Mouse (Mus musculus) retina, embryonic 14.5 days (tissue): ENCODE data around the gene Rpa1.
"Not testable (repeated sequence)": the region's sequence is repeated elsewhere in the genome, so short reads cannot be mapped to it uniquely, and the experiment has no call there.

Source experiments
- DNase-seq: peaks from one replicate; pipeline ENCODE4 v3.0.0-alpha.2; 2015; ENCODE audit warnings: low spot score

Rpa1 gene

DNA sequence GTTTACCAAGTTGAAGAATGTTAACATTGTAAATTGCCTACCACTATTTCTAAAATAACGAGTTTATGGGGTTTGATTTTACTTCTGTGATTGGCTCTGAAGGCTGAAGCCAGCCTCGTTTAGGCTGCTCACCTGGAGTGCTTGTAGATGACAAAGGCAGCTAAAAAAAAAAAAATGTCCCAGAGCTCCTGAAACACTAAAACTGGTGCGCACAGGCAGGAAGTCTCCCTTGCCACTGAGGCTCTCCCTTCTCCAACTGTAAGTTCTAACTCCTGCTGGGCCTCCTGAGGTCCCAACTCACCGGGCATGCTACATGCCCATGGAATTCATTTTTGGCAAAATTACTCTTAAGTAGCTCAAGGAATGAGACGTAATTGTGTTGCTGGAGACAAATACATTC, 28.9 kb downstream of the Rpa1 start:
- DNase-seq, result no peak

DNA sequence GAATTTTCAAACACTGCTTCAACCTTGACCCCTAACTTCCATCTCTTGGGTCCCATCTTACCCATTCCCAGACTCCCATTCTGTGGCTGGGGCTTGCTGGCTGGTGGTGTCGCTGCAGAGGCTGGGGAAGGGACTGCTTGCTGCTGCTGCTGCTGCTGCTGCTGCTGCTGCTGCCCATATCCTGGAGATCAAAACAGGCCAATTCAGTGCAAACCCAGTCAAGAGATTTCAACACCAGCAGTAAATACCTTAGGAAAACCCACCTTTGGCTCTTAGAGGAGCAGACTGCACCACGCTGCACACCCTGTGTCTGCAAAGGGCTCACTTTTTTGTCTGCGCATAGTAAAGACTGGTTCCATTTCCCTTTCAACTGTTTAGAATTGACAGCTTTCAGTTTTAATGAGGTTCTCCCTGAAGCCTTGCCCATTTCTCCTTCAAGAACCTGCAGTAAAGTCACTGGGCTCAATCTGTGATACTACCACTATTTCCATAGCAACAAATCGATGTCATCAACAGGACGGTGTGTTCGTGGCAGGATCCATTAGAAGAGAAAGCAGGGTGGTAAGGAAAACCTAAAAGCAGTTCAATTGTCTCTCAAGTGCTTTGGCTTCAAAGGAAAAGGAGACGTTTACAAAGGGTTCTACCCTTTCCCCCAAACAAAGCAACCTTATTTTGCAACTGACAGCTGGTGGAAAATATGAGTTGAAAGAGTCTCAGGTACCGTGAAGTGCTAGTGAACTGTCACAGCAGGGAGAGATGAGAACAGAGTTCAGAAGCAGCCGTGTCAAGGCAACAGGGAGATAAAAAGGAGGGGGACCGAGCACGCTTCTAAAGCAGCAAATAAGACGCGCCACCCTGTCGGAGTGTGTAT, 29.5 kb downstream of the Rpa1 start:
- DNase-seq, result no peak

DNA sequence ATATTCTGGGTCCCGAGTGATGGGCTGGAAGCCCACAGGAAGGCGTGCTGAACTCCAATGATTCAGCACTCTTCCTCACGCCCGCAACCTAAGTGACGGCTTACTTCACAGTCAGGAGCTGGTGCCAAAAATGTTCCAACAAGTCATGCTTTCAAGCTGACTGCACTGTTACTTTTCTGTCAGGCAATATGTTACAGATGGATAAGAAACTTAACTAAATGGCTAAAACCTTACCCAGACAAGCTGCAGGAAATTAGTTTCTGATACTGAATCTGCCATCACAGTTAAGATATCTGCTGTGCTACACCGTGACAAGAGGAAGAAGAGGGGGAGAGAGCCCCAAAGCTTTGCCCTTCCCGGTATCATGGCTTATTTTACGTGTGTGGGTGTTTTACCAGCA, 34.3 kb downstream of the Rpa1 start:
- DNase-seq, result no peak

DNA sequence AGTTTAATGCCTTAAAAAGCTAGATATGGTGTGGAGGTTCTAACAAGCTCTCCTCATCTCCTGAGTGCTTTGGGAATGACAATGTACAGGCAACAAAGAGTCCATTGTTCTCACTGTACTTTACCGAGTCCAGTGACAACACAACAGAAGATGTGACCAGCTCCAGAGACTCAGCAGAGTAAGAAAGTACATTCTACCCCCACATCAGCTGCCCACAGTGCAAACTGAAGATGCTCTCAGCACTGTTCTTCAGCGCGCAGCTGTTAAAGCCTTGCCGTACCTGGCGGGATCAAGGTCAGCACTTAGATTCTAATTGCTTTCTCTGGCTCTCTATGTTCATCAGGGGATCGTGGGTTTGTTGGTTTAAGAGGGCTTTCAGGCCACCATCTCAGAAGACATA, 36.4 kb downstream of the Rpa1 start:
- no peak for DNase-seq

DNA sequence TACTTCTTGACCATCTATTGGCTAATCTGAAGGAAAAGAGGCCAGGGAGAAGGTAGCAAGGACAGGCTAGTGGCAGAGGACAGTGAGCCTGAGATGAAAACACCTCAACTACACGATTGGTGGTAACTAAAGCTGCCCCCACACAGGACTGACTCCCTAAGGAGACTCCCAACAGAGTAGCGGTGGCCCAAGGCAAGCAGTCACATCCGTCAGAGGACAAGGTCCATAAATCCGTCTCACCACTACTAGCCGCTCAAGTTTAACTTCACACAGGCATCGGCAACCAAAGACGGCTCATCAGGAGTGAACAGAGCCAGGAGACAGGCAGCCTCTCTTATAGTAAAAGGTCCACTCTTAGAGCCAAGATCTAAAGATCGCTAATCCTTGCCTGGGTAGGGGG, 37.3 kb downstream of the Rpa1 start:
- no peak for DNase-seq

DNA sequence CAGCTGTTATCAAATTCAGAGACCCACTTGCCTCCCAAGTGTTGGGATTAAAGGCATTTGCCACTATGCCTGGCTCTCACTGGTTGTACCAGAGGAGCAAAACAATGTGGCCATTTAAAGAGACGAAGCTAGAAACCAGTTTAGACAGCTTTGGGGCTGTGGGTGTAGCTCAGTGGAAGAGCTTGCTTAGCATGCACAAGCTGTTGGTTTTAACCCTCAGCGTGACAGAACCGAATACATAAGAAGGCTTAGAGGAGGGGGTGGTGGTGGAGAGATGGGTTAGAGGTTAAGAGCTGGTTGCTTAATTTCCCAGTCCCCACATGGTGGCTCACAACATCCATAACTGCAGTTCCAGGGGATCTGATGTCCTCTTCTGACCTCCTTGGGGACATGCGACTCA, 39.5 kb downstream of the Rpa1 start:
- DNase-seq, result no peak

DNA sequence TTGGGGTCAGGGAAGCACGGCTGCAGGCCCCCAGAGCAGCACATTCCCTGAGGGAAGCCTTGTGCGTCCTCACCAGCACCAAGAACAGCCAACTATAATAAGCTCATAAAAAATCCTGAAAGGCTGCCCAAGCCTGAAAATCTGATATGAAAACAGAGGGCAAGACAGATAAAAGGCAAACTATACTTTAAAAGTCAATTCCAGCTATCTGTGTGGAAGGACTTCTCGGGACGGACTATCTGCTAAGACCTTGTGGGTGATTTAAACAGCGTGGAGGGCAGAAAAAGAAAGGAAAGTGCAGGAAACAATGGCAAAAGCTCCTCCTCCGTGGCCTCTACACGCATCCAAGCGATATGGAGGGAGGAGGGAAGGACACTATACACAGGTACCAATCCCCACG, 43.3 kb downstream of the Rpa1 start:
- DNase-seq, result no peak

DNA sequence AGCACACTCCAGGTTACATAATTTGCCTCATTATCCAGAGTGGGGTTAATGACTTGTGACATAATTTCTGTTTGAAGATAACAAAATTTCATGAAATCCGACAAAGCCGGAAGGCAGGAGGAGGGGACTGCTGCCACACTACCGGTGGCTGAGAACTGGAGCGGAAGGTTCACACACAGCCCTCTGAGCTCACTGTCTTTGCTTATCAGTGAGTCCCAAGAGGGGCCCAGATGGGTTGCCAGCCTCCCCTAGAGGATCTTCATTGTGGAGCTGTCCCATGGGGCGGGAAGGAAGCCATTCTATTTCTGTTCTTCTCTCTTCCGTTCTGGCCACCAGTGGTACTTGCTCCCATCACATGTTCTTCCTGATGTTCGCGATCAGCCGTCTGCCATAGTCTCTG, 47.2 kb downstream of the Rpa1 start:
- DNase-seq, result no peak

DNA sequence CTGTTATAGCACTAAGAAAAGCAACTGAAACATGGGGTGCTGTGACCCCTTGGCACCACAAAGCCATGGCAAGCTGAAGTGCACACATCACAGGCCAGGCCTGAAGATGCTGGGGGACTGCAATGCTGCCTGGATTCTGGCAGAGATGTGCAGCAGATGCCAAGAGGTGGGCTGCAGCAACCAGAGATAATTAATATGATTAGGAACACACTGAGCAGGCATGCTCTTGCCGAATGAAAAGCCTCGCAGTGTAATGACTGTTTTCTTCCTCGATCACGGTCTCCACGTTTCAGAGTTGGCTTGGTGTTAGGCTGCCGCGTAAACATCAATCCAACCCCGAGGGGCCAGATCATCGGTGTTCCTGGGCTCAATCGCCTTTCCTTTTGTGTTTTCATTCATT, 48.3 kb downstream of the Rpa1 start:
- DNase-seq, result no peak

DNA sequence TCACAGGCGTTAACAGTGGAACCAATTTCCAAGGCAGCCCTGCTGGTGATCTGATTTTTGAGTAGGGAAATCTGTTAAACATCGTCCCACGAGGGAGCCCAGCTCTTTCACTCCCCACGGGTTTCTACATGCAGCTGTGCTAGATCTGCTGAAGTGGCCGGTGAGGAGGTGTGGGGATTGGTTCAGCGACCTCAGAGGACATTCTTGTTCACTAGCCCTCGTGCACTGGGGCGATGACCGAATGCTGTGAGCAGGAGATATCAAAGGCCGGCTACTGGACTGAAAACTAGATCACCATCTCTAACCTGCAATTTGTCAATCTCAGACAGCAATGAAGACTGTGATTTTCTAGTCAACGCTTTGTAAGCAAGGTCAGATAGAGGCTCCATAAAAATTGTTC, 49.6 kb downstream of the Rpa1 start:
- no peak for DNase-seq

DNA sequence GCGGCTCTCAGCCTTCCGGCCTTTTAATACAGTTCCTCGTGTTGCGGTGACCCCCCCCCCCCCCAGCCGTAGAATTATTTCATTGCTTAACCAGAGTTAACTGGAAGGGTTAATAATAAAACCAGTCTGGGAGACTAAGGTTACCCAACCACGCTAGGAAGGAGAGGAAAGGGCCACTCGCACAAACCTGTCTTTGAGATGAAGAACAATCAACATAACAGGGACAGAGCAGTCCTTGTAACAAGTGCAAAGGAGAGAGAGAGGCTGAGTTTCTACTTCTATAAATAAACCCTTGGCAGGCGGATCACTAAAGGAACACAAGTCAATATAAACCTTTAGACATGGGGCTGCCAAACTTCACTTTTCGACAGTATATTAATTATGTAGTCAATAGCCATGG, 50.5 kb downstream of the Rpa1 start:
- no peak for DNase-seq

DNA sequence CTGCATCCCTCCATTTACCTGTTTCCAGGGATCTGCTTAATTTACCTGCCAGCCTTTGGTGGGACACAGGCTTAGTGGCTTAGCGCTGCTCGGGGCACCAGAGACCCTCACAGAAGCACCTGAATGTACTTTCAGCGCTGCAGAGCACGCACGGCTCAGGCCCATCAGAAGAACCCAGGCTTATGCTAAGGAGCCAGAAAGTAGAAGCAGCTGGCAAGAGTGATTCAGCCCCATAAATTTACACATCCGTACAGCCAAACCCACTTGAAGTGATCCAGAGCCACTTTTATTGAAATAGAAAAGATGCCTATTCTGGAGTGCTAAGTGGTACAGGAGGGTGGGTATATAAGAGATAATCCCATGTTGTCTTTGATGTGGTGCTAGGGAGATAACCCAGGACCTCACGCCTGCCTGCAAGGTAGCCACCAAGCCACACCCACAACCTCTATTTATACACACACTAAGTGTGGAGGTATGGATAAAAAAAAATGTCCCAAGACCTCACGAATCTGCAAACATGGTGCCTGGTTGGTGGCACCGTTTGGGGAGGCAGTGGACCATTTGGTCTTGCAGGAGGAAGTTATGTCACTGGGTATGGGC, 51.6 kb downstream of the Rpa1 start:
- no peak for DNase-seq

DNA sequence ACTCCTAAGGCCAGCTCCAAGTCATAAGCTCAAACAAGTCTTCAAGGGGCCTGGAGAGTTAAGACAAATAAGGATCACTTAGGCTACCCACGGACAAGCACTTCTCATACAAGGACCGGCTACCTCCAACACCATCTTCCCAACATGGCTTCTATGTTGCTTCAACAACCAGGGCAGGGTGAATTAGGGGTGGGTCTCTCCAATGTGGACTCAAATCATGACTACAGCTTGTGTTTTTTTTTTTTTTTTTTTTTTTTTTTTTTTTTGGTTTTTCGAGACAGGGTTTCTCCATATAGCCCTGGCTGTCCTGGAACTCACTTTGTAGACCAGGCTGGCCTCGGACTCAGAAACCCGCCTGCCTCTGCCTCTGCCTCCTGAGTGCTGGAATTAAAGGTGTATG, 52.6 kb downstream of the Rpa1 start:
- DNase-seq, result not testable (repeated sequence)

DNA sequence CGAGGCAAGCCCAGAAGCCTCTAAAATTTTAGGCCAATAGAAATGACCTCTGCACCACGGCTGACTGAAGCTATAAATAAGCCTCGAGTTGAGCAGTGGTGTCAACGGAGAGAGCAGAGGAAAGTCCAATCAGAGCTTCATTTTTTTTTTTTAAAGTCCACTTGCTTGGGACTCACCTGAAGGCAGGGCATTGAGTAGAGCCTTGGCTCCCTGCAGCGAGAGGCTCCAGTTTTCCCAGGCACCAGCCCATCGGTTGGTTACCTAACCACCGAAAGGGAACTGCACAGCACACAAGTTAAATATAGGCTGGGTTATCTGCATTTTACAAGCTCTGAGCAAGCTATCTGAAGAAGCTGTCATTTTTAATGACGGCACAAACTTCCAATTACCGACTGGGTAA, 53.3 kb downstream of the Rpa1 start:
- DNase-seq, result no peak

DNA sequence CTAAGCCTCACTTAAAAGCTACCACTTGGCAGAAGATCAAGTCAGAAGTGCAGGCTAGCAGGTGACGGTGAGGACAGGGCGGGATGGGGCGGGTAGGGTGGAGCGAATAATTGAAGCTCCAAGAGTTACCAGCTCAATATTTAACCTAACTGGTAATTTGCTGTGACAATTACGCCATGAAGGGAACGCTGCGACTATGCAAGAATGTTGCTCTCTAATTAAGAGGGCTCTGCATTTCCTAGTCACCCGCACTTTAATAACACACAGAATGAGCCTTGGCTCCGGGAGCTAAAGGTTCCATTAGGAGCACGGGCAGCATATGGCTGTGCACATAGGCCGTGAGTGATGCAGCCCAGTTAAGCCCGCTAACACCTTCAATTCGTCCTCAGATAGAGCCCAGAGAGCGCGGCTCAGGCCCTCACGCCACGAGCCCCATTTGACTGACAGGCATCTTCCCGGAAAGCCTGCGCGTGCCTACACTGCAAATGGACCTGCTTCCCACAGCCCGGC, 54.2 kb downstream of the Rpa1 start:
- DNase-seq, result peak; percentile 42

DNA sequence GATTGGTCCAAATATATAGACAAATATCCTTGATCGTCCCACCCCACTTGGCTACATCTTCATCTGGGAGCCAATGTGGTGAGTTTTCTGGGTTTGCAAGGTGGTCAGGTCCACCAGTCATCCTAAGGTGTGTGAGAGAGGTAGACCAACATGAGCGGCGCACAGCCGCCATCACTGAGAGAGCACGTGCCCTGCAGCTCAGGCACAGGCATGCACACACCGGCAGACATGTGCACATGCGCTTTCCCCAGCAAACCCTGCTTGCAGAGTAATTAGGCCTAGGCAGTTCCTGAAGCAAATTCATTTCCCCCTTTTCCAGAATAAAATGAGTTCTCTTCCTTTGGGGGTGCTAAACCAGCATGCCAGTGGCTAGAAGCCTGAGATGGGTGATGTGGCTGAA, 55.8 kb downstream of the Rpa1 start:
- DNase-seq, result no peak

DNA sequence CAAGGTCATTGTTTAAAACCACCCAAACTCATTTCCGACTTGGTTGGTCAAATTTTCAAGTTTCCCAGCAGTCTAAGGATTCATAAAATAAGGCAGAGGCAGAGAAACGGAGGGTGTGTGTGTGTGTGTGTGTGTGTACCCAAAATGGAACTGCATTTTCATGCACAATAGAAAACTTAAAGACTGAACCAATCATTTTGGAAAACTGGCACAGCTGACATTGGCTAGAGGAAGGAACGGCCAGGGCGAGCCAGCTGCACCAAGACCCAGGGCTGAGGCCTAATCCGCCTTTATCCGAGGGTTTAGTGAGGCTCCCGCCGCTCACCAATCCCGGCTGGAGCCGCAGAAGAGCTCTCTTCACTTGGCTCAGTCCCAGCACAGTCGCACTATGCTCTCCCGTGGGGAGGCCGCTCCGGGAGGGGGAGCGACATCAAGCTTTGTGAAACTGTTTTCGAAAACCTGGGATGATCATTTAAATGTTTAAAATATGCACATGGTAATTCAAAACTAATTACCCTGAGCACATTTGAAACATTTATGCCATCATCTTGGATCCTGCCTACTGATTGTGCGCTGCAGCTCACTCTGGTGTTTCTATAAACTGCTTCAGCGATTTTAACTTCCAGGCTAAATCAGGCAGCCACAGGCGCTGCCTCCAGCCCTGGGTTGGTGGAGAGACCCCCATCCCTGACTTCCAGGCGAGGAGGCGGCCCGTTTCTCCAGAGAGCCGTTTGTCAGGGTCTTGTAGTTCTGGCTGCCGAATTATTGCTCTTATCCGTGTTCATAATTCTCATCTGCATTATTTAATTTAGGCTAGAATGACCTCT, 56.5 kb downstream of the Rpa1 start:
- DNase-seq, result peak; percentile 54

DNA sequence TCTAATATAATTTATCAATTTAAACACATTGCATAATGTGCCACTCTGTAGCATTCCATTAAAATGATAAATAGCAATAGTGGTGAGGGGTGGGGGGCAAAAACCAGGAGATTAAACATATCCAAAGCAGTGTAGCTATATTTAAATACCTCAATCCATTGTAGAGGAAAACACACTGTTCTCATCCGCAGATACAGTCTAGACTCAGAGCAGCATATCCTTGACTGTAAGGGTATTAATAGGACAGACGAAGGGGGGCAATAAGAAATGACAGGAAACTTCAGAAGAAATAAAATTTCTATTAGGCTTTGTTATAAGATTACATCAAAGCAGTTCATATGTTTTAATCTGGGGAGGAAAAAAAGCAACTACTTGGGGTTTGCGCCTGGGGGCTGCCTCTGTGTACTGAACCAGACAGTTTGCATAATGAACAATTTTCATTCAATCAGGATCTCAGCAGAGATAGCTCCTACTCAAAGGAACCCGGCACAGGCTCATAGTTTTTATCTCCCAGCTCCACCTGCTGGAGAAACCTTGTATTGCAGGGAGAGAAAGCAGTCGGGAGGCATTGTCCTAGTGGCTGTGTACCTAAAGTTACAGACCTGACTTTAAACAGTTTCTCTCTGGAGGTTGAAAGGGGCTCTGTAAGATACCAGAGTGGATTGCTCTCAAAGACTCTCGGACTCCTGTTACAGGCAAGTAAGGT, 57.4 kb downstream of the Rpa1 start:
- peak; percentile 97 for DNase-seq

DNA sequence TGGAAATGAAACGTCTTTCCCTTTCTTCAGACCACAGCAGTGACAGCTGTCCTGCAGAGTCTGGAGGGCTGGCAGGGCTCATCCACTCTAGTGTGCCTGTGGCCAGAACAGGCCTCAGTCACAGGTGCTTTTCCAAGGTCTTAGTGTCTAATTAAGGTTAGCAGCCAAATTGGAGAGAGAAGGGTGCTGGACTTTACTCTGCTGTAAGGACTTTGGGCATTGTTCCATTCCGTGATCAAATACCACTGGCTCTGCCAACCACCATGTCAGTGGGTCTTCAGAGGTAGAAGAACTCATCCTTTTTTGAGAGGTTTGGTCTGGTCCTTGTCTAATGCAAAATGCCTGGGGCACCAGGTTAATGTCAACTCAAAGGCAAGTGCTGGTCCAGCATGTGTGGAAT, 59.0 kb downstream of the Rpa1 start:
- DNase-seq, result no peak

DNA sequence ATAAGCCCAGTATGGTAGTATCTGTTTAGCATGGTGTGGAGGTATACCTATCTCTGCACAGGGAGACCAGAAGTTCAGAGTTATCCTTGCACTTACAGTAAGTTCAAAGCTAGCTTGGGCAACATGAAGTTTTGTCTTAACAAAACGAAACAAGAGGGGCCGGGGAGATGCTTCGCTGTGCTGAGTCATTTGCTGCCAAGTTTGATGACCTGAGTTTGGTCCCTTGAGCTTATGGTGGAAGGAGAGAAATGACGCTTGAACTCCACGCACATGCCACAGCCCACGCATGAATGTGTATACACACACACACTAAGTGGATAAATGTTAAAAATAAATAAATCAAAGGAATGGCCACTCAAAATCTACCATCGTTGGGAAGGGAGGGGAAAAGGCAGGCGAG, 59.6 kb downstream of the Rpa1 start:
- no peak for DNase-seq

DNA sequence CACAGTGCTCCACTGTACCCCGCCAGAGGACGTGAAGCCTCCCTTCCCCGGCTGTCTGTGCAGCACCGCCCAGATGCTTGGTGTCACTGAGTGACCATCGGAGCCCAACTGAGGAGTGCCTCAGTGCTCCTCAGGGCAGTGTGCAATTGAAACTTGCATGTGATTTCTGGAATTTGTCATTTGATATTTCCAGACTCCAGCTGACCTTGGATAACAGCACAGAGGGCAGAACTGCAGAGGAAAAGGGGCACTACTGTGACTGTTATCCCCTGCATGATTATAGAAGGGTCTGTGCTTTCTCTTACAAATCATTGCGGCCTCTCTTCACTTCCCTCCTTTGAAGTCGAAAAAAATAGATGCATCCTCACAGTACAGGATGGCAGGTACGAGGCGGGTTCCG, 60.2 kb downstream of the Rpa1 start:
- DNase-seq, result no peak

DNA sequence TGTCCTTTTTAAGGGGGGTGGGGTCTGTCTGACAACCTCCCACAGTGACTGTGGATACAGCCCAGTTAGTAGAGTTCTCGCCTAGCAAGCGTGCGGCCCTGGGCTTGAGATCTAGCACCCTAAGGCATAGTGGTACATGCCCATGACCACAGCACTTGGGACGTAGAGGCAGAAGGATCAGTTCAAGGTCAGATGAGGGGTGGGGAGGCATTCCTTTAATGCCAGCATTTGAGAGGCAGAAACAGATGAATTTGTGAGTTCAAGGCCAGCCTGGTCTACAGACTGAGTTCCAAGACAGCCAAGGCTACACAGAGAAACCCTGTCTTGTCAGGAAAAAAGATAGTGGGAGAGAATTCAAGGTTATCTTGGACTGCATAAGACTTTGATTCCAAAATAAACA, 61.3 kb downstream of the Rpa1 start:
- no peak for DNase-seq
